Mouse (Mus musculus) CH12.LX (cell line): ENCODE results near the gene Lmnb2. TPM values are rescaled to one million over a fixed set of nuclear protein-coding genes. Genes with fewer than 3 reads are reported as not detected.

ENCODE experiments used
- DNase-seq: peaks from one replicate; pipeline ENCODE4 v3.0.0-alpha.2; 2013; ENCODE audit errors: extremely low read depth
- H3K27ac ChIP-seq: 2 replicates; pipeline ENCODE4 v1.5.1; 2012; ENCODE audit warnings: low read depth, mild to moderate bottlenecking, control low read depth, moderate library complexity; ENCODE audit not compliant: insufficient read depth
- H3K27me3 ChIP-seq: replicated peaks from 2 replicates; pipeline ENCODE3; 2012; ENCODE audit warnings: inconsistent platforms
- H3K36me3 ChIP-seq, 2 experiments: replicated peaks in 1 of 2; 2 replicates each; pipeline versions ENCODE3 to v1.6.1; 2012; ENCODE audit warnings: inconsistent platforms in 1 of 2, low read length in 1 of 2, mild to moderate bottlenecking in 1 of 2, mixed read lengths in 1 of 2, moderate library complexity in 1 of 2; ENCODE audit not compliant: control insufficient read depth in 1 of 2, insufficient read depth in 1 of 2
- H3K4me1 ChIP-seq, 2 experiments: 2 replicates each; pipeline ENCODE4 v1.6.1; 2012; ENCODE audit warnings: inconsistent platforms in 1 of 2, moderate library complexity in 1 of 2; ENCODE audit not compliant: insufficient read depth in 2 of 2, control insufficient read depth in 1 of 2
- H3K4me2 ChIP-seq: 2 replicates; pipeline ENCODE4 v1.6.1; 2012; ENCODE audit warnings: low read depth, mild to moderate bottlenecking, control low read depth; ENCODE audit not compliant: poor library complexity, insufficient read depth, severe bottlenecking
- H3K4me3 ChIP-seq, 3 experiments: fragments of 150-350 bp in 1 of 3; sonication (generic) in 1 of 3; replicated peaks in 1 of 3; 2 replicates each; pipeline versions ENCODE3 to v1.5.1; 2011 to 2012; ENCODE audit warnings: low read depth in 2 of 3, low read length in 2 of 3, mild to moderate bottlenecking in 2 of 3, moderate library complexity in 2 of 3, control low read depth in 1 of 3, improper control_type of control experiment in 1 of 3, inconsistent platforms in 1 of 3, mixed read lengths in 1 of 3; ENCODE audit not compliant: poor library complexity in 1 of 3
- H3K79me2 ChIP-seq: replicated peaks from 2 replicates; pipeline ENCODE4 v1.6.1; 2012; ENCODE audit warnings: mild to moderate bottlenecking, moderate library complexity; ENCODE audit not compliant: control insufficient read depth, poor library complexity, insufficient read depth, severe bottlenecking; ENCODE audit errors: extremely low read depth
- H3K9ac ChIP-seq: 2 replicates; pipeline ENCODE4 v1.6.1; 2012; ENCODE audit warnings: low read depth, mild to moderate bottlenecking, control low read depth, moderate library complexity; ENCODE audit not compliant: insufficient read depth
- H3K9me3 ChIP-seq: replicated peaks from 2 replicates; pipeline ENCODE3; 2012; ENCODE audit warnings: low read length, inconsistent platforms, mixed read lengths
- BHLHE40 ChIP-seq: IDR thresholded peaks from 2 replicates; pipeline ENCODE4 v1.6.1; 2011; ENCODE audit warnings: mild to moderate bottlenecking, low read depth, low read length, improper control_type of control experiment
- CHD2 ChIP-seq: IDR thresholded peaks from 2 replicates; pipeline ENCODE4 v1.6.1; 2011; ENCODE audit warnings: low read length, improper control_type of control experiment
- CTCF ChIP-seq, 2 experiments: IDR thresholded peaks in 1 of 2; conservative IDR thresholded peaks in 1 of 2; 2 replicates each; pipeline ENCODE4 v1.5.1; 2011 to 2012; ENCODE audit warnings: low read depth in 2 of 2, low read length in 2 of 2, improper control_type of control experiment in 1 of 2, inconsistent platforms in 1 of 2, mild to moderate bottlenecking in 1 of 2, moderate library complexity in 1 of 2
- ELF1 ChIP-seq: IDR thresholded peaks from 2 replicates; pipeline ENCODE4 v1.6.1; 2014; ENCODE audit warnings: low read depth, mild to moderate bottlenecking, inconsistent platforms, low read length, improper control_type of control experiment
- EP300 ChIP-seq: IDR thresholded peaks from 2 replicates; pipeline ENCODE4 v1.6.1; 2011; ENCODE audit warnings: low read length, improper control_type of control experiment
- ETS1 ChIP-seq: conservative IDR thresholded peaks from 2 replicates; pipeline ENCODE4 v1.6.1; 2012; ENCODE audit warnings: low read depth, mild to moderate bottlenecking, inconsistent platforms, low read length, improper control_type of control experiment, moderate library complexity
- HCFC1 ChIP-seq: IDR thresholded peaks from 2 replicates; pipeline ENCODE4 v1.6.1; 2012; ENCODE audit warnings: low read depth, mild to moderate bottlenecking, inconsistent platforms, low read length, improper control_type of control experiment
- MAZ ChIP-seq: IDR thresholded peaks from 2 replicates; pipeline ENCODE4 v1.6.1; 2012; ENCODE audit warnings: low read depth, mild to moderate bottlenecking, inconsistent platforms, low read length, improper control_type of control experiment, moderate library complexity
- MYC ChIP-seq: IDR thresholded peaks from 2 replicates; pipeline ENCODE4 v1.6.1; 2011; ENCODE audit warnings: low read depth, mild to moderate bottlenecking, improper control_type of control experiment, low read length
- NELFE ChIP-seq: IDR thresholded peaks from 2 replicates; pipeline ENCODE4 v1.6.1; 2011; ENCODE audit warnings: low read depth, low read length, improper control_type of control experiment
- NRF1 ChIP-seq: IDR thresholded peaks from 2 replicates; pipeline ENCODE4 v1.6.1; 2014; ENCODE audit warnings: low read depth, mild to moderate bottlenecking, inconsistent platforms, low read length, improper control_type of control experiment, moderate library complexity
- RCOR1 ChIP-seq: conservative IDR thresholded peaks from 2 replicates; pipeline ENCODE4 v1.6.1; 2012; ENCODE audit warnings: low read depth, mild to moderate bottlenecking, inconsistent platforms, low read length, improper control_type of control experiment
- SIN3A ChIP-seq: IDR thresholded peaks from 2 replicates; pipeline ENCODE4 v1.6.1; 2012; ENCODE audit warnings: low read length, improper control_type of control experiment, inconsistent platforms
- SMC3 ChIP-seq: IDR thresholded peaks from 2 replicates; pipeline ENCODE4 v1.6.1; 2011; ENCODE audit warnings: low read depth, low read length, improper control_type of control experiment
- TBP ChIP-seq: conservative IDR thresholded peaks from 2 replicates; pipeline ENCODE4 v1.6.1; 2011; ENCODE audit warnings: low read depth, low read length, improper control_type of control experiment
- TCF12 ChIP-seq: IDR thresholded peaks from 2 replicates; pipeline ENCODE4 v1.6.1; 2014; ENCODE audit warnings: low read depth, mild to moderate bottlenecking, inconsistent platforms, low read length, improper control_type of control experiment
- USF1 ChIP-seq: IDR thresholded peaks from 2 replicates; pipeline ENCODE4 v1.6.1; 2014; ENCODE audit warnings: low read depth, mild to moderate bottlenecking, inconsistent platforms, low read length, improper control_type of control experiment
- USF2 ChIP-seq: conservative IDR thresholded peaks from 2 replicates; pipeline ENCODE4 v1.6.1; 2011; ENCODE audit warnings: low read depth, low read length, improper control_type of control experiment
- ZC3H11A ChIP-seq: IDR thresholded peaks from 2 replicates; pipeline ENCODE4 v1.6.1; 2012; ENCODE audit warnings: low read depth, mild to moderate bottlenecking, inconsistent platforms, low read length, improper control_type of control experiment
- ZMIZ1 ChIP-seq: IDR thresholded peaks from 2 replicates; pipeline ENCODE4 v1.6.1; 2012; ENCODE audit warnings: low read depth, mild to moderate bottlenecking, inconsistent platforms, low read length, improper control_type of control experiment
- dilution Hi-C: fragments of 300-500 bp; cut with MboI; formaldehyde crosslinking; loops from 2 replicates; pipeline ENCODE4 v1.14.3; 2020; ENCODE audit warnings: low sequenced_read_pairs; ENCODE audit not compliant: extremely low pct_unique_long_range_greater_than_20kb, extremely low pct_ligation_motif_present
- in situ Hi-C: fragments of 300-500 bp; cut with MboI; formaldehyde crosslinking; loops from 3 replicates; pipeline ENCODE4 v1.14.3; 2019; ENCODE audit warnings: low sequenced_read_pairs, low pct_ligation_motif_present, low pct_unique_long_range_greater_than_20kb, mixed read lengths
- polyA plus RNA-seq: library from polyadenylated mRNA; unstranded; fragments of >175 nt; gene quantifications from 2 replicates; pipeline ENCODE4 v1.2.1, GENCODE M21; 2012; ENCODE audit warnings: low read depth; ENCODE audit not compliant: insufficient read length
- total RNA-seq, 2 experiments: library from RNA; depleted of rRNA; stranded (reverse); fragments of 300-350 nt in 1 of 2; fragments of >200 nt in 1 of 2; gene quantifications; 2 replicates each; pipeline ENCODE4 v1.2.3; 2012 to 2014

Gene Lmnb2
- total and polyA plus RNA-seq, 3 experiments: 20.7 to 25.8 (median 23.7) TPM

- in situ Hi-C loops: no loop called here
Observed at GRCm38 (mm10) chr10:80904709-80905108, 13.3 kb downstream of the Lmnb2 start.

GRCm38 (mm10) chr10:80904004-80904693 is 13.9 kb downstream of the Lmnb2 start:
- Histone ChIP-seq H3K9me3 (no peaks in the 10 kb centered on the region), H3K79me2 (peaks cover 8% of the 10 kb centered on the region; the same call in 1 of the 2 replicates), H3K27me3 (no peaks in the 10 kb centered on the region), H3K4me3 (no peak overlapping the region), H3K4me1 (peaks cover 5 to 14% of the 10 kb centered on the region in 2 experiments; a peak in 3 of 4 replicates), H3K9ac (no peak overlapping the region), H3K27ac (no peak overlapping the region)
- in situ Hi-C loops (no loop called here), dilution Hi-C loops (no loop called here)
- TF ChIP-seq HCFC1: no peak
- TF ChIP-seq TBP: no peak
- no peak for TF ChIP-seq CHD2
- no peak for TF ChIP-seq BHLHE40
- no peak for TF ChIP-seq ZMIZ1
- TF ChIP-seq RCOR1: no peak
- no peak for TF ChIP-seq USF1
- TF ChIP-seq TCF12: no peak
- TF ChIP-seq ZC3H11A: no peak
- no peak for TF ChIP-seq NELFE
- TF ChIP-seq EP300: no peak
- no peak for TF ChIP-seq MYC
- TF ChIP-seq ETS1: no peak
- TF ChIP-seq SIN3A: no peak
- no peak for TF ChIP-seq CTCF (conservative IDR thresholded peaks at IDR 0.05 in 1 of 2, IDR thresholded peaks at IDR 0.05 in 1 of 2; ENCODE audit: low read depth in 2 of 2, low read length in 2 of 2)
- TF ChIP-seq MAZ: no peak
- no peak for TF ChIP-seq ELF1
- TF ChIP-seq SMC3: no peak
- TF ChIP-seq NRF1: no peak
- no peak for TF ChIP-seq USF2
- TF ChIP-seq, all 38 proteins: peak for 0
- H3K36me3 ChIP-seq: peaks cover 37 to 84% of the 10 kb centered on the region in 2 experiments
- no peak for DNase-seq
- H3K4me2 ChIP-seq: no peak overlapping the region

More at GRCm38 (mm10) chr10:80904709-80905108, 13.3 kb downstream of the Lmnb2 start:
- H3K27ac ChIP-seq: no peak overlapping the region
- H3K9me3 ChIP-seq: no peaks in the 10 kb centered on the region
- no peak overlapping the region for H3K9ac ChIP-seq
- DNase-seq: no peak
- H3K4me3 ChIP-seq: no peak overlapping the region
- H3K4me1 ChIP-seq: peaks cover 6 to 8% of the 10 kb centered on the region in 2 experiments; a peak in 3 of 4 replicates
- peaks cover 3% of the 10 kb centered on the region; the same call in 1 of the 2 replicates for H3K79me2 ChIP-seq
- TF ChIP-seq ZC3H11A (no peak), SIN3A (no peak)
- dilution Hi-C loops: no loop called here
- H3K27me3 ChIP-seq: no peaks in the 10 kb centered on the region
- no peak overlapping the region for H3K4me2 ChIP-seq
- peaks cover 40 to 84% of the 10 kb centered on the region in 2 experiments for H3K36me3 ChIP-seq
